Mouse (Mus musculus) hindbrain, embryonic 14.5 days (tissue): ENCODE data around the gene B3galt5. TPM values are rescaled to one million over a fixed set of nuclear protein-coding genes. Genes with fewer than 3 reads are reported as not detected.

Experiments used
- ATAC-seq: fragments of 200-750 bp; cut with Nextera tagmentation; 2 replicates; pipeline ENCODE4 v1.8.0; 2017; ENCODE audit warnings: moderate number of reproducible peaks, mild to moderate bottlenecking, moderate TSS enrichment, moderate library complexity; ENCODE audit not compliant: low FRiP score
- DNase-seq: peaks from one replicate; pipeline ENCODE4 v3.0.0-alpha.2; 2015; ENCODE audit warnings: low spot score
- H3K27ac ChIP-seq: fragments of 300-500 bp; sonication (generic); 2 replicates; pipeline ENCODE4 v1.5.1; 2014; ENCODE audit warnings: mild to moderate bottlenecking, moderate library complexity
- H3K27me3 ChIP-seq: fragments of 300-500 bp; sonication (generic); 2 replicates; pipeline ENCODE4 v1.6.1; 2014; ENCODE audit warnings: mild to moderate bottlenecking, low read length, mixed read lengths; ENCODE audit not compliant: control insufficient read depth, insufficient read depth
- H3K36me3 ChIP-seq: fragments of 300-500 bp; sonication (generic); replicated peaks from 2 replicates; pipeline ENCODE4 v1.6.1; 2014; ENCODE audit not compliant: control insufficient read depth, insufficient read depth
- H3K4me1 ChIP-seq: fragments of 300-500 bp; sonication (generic); replicated peaks from 2 replicates; pipeline ENCODE4 v1.6.1; 2014; ENCODE audit warnings: antibody characterized with exemption, low read length, mixed read lengths; ENCODE audit not compliant: control insufficient read depth, insufficient read depth
- H3K4me2 ChIP-seq: fragments of 300-500 bp; sonication (generic); replicated peaks from 2 replicates; pipeline ENCODE4 v1.6.1; 2014; ENCODE audit warnings: mild to moderate bottlenecking, moderate library complexity
- H3K4me3 ChIP-seq: fragments of 300-500 bp; sonication (generic); replicated peaks from 2 replicates; pipeline ENCODE4 v1.5.1; 2014; ENCODE audit warnings: mild to moderate bottlenecking, low read length
- H3K9ac ChIP-seq: fragments of 300-500 bp; sonication (generic); 2 replicates; pipeline ENCODE4 v1.6.1; 2014
- H3K9me3 ChIP-seq: fragments of 300-500 bp; sonication (generic); 2 replicates; pipeline ENCODE4 v1.6.1; 2016; ENCODE audit warnings: low read length; ENCODE audit not compliant: control insufficient read depth
- WGBS: fragments of 180-500 bp; shearing (Covaris S2); extraction: QIAGEN DNeasy Blood & Tissue Kit; methylation state at CpG from one replicate; pipeline ENCODE4 v1.1.7; 2014; 5-methylcytosine and 5-hydroxymethylcytosine counted together
- polyA plus RNA-seq: library from polyadenylated mRNA; unstranded; fragments of >200 nt; fragmentation: Nextera tagmentation; extraction: Ambion mirVana; gene quantifications from 2 replicates; pipeline ENCODE4 v1.2.1, GENCODE M21; 2014

The B3galt5 gene
- polyA plus RNA-seq, 1 experiment from 2014 or later: 5.3 TPM

- Histone ChIP-seq H3K36me3 (no peaks in the 10 kb centered on the region), H3K9me3 (no peaks in the 10 kb centered on the region), H3K27ac (no peak overlapping the region), H3K9ac (peak overlapping the region; percentile 61), H3K4me3 (peak overlapping the region; percentile 38), H3K4me1 (0 out of 2 replicates have a peak, but pooled peaks cover 15% of the 10 kb centered on the region), H3K27me3 (peaks cover 11% of the 10 kb centered on the region; the same call in 1 of the 2 replicates), H3K4me2 (peak overlapping the region; percentile 62)
- ATAC-seq: peak; percentile 70
- WGBS: under 1% methylated on average over 38 of the region's 38 CpGs
- DNase-seq: peak; percentile 46
These were observed 45.4 kb downstream of the B3galt5 start for GRCm38 (mm10) chr16:96280719-96281605.

- no peaks in the 10 kb centered on the region for H3K9me3 ChIP-seq
- ATAC-seq (no peak), DNase-seq (no peak)
- WGBS: 92% methylated on average over 9 of the region's 9 CpGs
- peaks cover 11% of the 10 kb centered on the region; the same call in 1 of the 2 replicates for H3K27me3 ChIP-seq
- H3K27ac ChIP-seq: no peak overlapping the region
- H3K4me2 ChIP-seq: peak overlapping the region; percentile 62; the same call in 1 of the 2 replicates
- no peaks in the 10 kb centered on the region for H3K36me3 ChIP-seq
- 0 out of 2 replicates have a peak, but pooled peaks cover 15% of the 10 kb centered on the region for H3K4me1 ChIP-seq
- H3K9ac ChIP-seq: no peak overlapping the region
- no peak overlapping the region for H3K4me3 ChIP-seq
These were observed 47.0 kb downstream of the B3galt5 start for GRCm38 (mm10) chr16:96282566-96282965.

GRCm38 (mm10) chr16:96291885-96292284, 56.3 kb downstream of the B3galt5 start:
- H3K27me3 ChIP-seq: no peaks in the 10 kb centered on the region
- no peaks in the 10 kb centered on the region for H3K9me3 ChIP-seq
- ATAC-seq: no peak
- WGBS: 76% methylated on average over 9 of the region's 9 CpGs
- no peaks in the 10 kb centered on the region for H3K4me1 ChIP-seq
- no peak overlapping the region for H3K9ac ChIP-seq
- no peak for DNase-seq
- H3K4me2 ChIP-seq: no peak overlapping the region
- no peak overlapping the region for H3K4me3 ChIP-seq
- H3K27ac ChIP-seq: no peak overlapping the region
- H3K36me3 ChIP-seq: no peaks in the 10 kb centered on the region

GRCm38 (mm10) chr16:96292530-96293173, 57.1 kb downstream of the B3galt5 start:
- no peaks in the 10 kb centered on the region for H3K27me3 ChIP-seq
- WGBS: 69% methylated on average over 15 of the region's 15 CpGs
- no peaks in the 10 kb centered on the region for H3K4me1 ChIP-seq
- H3K9me3 ChIP-seq: no peaks in the 10 kb centered on the region
- ATAC-seq (no peak; the same call in 1 of the 2 replicates), DNase-seq (no peak)
- H3K4me3 ChIP-seq: no peak overlapping the region
- H3K4me2 ChIP-seq: no peak overlapping the region
- no peak overlapping the region for H3K27ac ChIP-seq
- H3K9ac ChIP-seq: no peak overlapping the region
- no peaks in the 10 kb centered on the region for H3K36me3 ChIP-seq

GRCm38 (mm10) chr16:96298075-96298474, 62.5 kb downstream of the B3galt5 start:
- Histone ChIP-seq H3K9me3 (no peaks in the 10 kb centered on the region), H3K9ac (no peak overlapping the region), H3K4me3 (no peak overlapping the region), H3K27me3 (no peaks in the 10 kb centered on the region), H3K27ac (no peak overlapping the region), H3K4me1 (no peaks in the 10 kb centered on the region), H3K36me3 (no peaks in the 10 kb centered on the region), H3K4me2 (no peak overlapping the region)
- no peak for DNase-seq
- no peak for ATAC-seq

GRCm38 (mm10) chr16:96298574-96298973, 63.0 kb downstream of the B3galt5 start:
- H3K4me2 ChIP-seq: no peak overlapping the region
- ATAC-seq: no peak
- H3K27me3 ChIP-seq: no peaks in the 10 kb centered on the region
- no peak overlapping the region for H3K9ac ChIP-seq
- DNase-seq: no peak
- no peaks in the 10 kb centered on the region for H3K9me3 ChIP-seq
- 65% methylated on average over 3 of the region's 3 CpGs for WGBS
- no peak overlapping the region for H3K27ac ChIP-seq
- no peaks in the 10 kb centered on the region for H3K4me1 ChIP-seq
- no peaks in the 10 kb centered on the region for H3K36me3 ChIP-seq
- no peak overlapping the region for H3K4me3 ChIP-seq

GRCm38 (mm10) chr16:96303356-96303755, 67.8 kb downstream of the B3galt5 start:
- no peak overlapping the region for H3K4me3 ChIP-seq
- 63% methylated on average over 4 of the region's 4 CpGs for WGBS

GRCm38 (mm10) chr16:96304438-96304837, 68.8 kb downstream of the B3galt5 start:
- H3K4me3 ChIP-seq: no peak overlapping the region
- no peak overlapping the region for H3K9ac ChIP-seq
- H3K4me1 ChIP-seq: 0 out of 2 replicates have a peak, but pooled peaks cover 5% of the 10 kb centered on the region
- ATAC-seq (no peak), DNase-seq (no peak)
- H3K9me3 ChIP-seq: no peaks in the 10 kb centered on the region
- no peak overlapping the region for H3K27ac ChIP-seq
- no peaks in the 10 kb centered on the region for H3K36me3 ChIP-seq
- no peaks in the 10 kb centered on the region for H3K27me3 ChIP-seq
- no peak overlapping the region for H3K4me2 ChIP-seq

More at GRCm38 (mm10) chr16:96303356-96303755, 67.8 kb downstream of the B3galt5 start:
- Histone ChIP-seq H3K4me1 (0 out of 2 replicates have a peak, but pooled peaks cover 5% of the 10 kb centered on the region), H3K36me3 (no peaks in the 10 kb centered on the region), H3K9me3 (no peaks in the 10 kb centered on the region), H3K9ac (no peak overlapping the region), H3K4me2 (no peak overlapping the region), H3K27ac (no peak overlapping the region), H3K27me3 (no peaks in the 10 kb centered on the region)
- DNase-seq: no peak
- no peak for ATAC-seq

- Histone ChIP-seq H3K27me3 (no peaks in the 10 kb centered on the region), H3K4me1 (0 out of 2 replicates have a peak, but pooled peaks cover 5% of the 10 kb centered on the region), H3K9ac (no peak overlapping the region), H3K4me3 (no peak overlapping the region), H3K9me3 (no peaks in the 10 kb centered on the region), H3K27ac (no peak overlapping the region), H3K4me2 (no peak overlapping the region), H3K36me3 (no peaks in the 10 kb centered on the region)
- 88% methylated on average over 4 of the region's 4 CpGs for WGBS
- no peak for ATAC-seq
- no peak for DNase-seq
These were observed 71.3 kb downstream of the B3galt5 start for GRCm38 (mm10) chr16:96306905-96307304.
